Mouse (Mus musculus) thymus, postnatal 14 days (tissue): ENCODE measurements around the gene Flnc.
A peak's percentile ranks its signal among the peaks of the same experiment; 100 is the strongest.

Experiments
- DNase-seq: peaks from one replicate; pipeline ENCODE4 v3.0.0; 2021

Gene Flnc

GRCm38 (mm10) chr6:29485951-29486350 is 52.9 kb downstream of the Flnc start:
- no peak for DNase-seq

GRCm38 (mm10) chr6:29494101-29494500 is 61.0 kb downstream of the Flnc start:
- no peak for DNase-seq

- no peak for DNase-seq
Measured at GRCm38 (mm10) chr6:29496270-29496669, 63.2 kb downstream of the Flnc start.

- no peak for DNase-seq
Measured at GRCm38 (mm10) chr6:29497791-29498190, 64.7 kb downstream of the Flnc start.

- no peak for DNase-seq
Measured at GRCm38 (mm10) chr6:29500177-29500576, 67.1 kb downstream of the Flnc start.

- DNase-seq: no peak
Measured at GRCm38 (mm10) chr6:29500810-29501209, 67.8 kb downstream of the Flnc start.

- no peak for DNase-seq
Measured at GRCm38 (mm10) chr6:29501599-29501998, 68.5 kb downstream of the Flnc start.

GRCm38 (mm10) chr6:29505493-29505892 is 72.4 kb downstream of the Flnc start:
- peak; percentile 27 for DNase-seq

GRCm38 (mm10) chr6:29506834-29507233 is 73.8 kb downstream of the Flnc start:
- no peak for DNase-seq

- no peak for DNase-seq
Measured at GRCm38 (mm10) chr6:29507447-29508309, 74.6 kb downstream of the Flnc start, which contains the start of gene Kcp. Kcp (minus strand) TSS chr6:29507952.

GRCm38 (mm10) chr6:29509086-29509485 is 76.0 kb downstream of the Flnc start:
- DNase-seq: no peak
